Mouse (Mus musculus) adrenal gland, postnatal 25 days (tissue): ENCODE data around the gene Krtap5-5. TPM values are rescaled to one million over a fixed set of nuclear protein-coding genes. Genes with fewer than 3 reads are reported as not detected.
"Not testable (repeated sequence)": the region's sequence is repeated elsewhere in the genome, so short reads cannot be mapped to it uniquely, and the experiment has no call there.

Source experiments
- DNase-seq: peaks from one replicate; pipeline ENCODE4 v3.0.0; 2021; ENCODE audit warnings: mixed read lengths
- long read RNA-seq: library from polyadenylated mRNA; stranded (forward); transcript quantifications from one replicate; pipeline ENCODE4 v2.0.0, GENCODE M21; 2021
- total RNA-seq: library from RNA; stranded (reverse); gene quantifications from 2 replicates; pipeline ENCODE4 v1.2.3, GENCODE M21; 2021

The Krtap5-5 gene
- not detected in 2 replicates for total RNA-seq
- long read RNA-seq = 0 reads

DNA sequence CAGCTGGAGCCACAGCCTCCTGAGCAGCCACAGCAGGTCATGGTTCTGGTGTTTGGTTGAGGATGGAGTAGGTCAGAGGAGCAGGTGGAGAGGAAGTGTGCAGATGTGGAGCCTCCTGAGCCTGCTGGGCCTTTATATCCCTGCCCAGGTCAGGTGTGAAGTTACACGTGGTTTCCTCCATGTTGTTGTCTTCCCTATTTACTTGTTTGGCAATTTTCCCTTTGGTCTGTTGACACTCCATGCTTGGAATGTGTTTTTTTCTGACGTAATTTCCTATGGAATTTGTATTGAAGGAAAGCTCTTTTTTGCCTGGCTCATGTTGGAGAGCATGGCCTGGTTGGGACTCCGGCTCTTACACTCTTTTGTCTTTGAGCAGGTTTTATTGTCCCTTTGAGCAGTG lies at the start of gene Krtap5-5:
Gene Krtap5-5 (minus strand): TSS at position 101 of the 400 bp plus-strand sequence.
- not testable (repeated sequence) for DNase-seq

DNA sequence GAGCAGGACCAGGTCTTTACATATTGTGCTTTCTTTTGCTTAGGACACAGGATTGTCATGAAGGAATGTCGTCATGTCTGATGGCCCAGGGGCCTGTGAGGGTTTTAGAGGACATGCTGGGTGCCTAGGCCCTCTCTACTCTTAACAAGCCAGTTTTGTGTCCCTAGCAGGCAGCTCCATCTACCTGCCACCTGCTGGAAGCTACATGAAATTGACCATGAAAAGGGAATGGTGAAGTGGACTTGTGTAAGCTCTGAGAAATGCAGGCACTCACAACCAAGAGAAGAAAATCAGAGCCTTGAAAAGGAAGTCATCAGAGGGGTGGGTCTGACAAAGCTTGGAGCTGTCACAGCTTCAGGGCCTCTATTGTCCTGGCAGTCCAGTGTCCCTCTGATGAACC lies 49.5 kb upstream of the Krtap5-5 start:
- not testable (repeated sequence) for DNase-seq

DNA sequence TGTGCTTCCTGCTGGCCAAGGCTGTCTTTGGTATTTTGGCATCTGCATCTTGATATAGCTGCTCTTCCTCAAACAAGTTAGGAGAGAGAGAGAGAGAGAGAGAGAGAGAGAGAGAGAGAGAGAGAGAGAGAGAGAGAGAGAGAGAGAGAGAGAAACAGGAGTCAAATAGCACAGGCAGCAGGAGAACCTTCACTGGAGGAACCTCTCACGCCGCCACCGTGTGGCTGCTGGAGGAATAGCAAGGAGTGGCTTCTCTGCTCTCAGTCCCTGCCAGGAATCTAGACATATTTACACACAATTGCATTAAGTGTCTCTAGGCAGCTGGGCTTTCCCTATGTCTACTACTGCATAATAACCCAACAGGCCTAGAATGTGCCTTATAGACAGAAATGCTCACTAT lies 48.4 kb upstream of the Krtap5-5 start:
- DNase-seq = peak; percentile 72

DNA sequence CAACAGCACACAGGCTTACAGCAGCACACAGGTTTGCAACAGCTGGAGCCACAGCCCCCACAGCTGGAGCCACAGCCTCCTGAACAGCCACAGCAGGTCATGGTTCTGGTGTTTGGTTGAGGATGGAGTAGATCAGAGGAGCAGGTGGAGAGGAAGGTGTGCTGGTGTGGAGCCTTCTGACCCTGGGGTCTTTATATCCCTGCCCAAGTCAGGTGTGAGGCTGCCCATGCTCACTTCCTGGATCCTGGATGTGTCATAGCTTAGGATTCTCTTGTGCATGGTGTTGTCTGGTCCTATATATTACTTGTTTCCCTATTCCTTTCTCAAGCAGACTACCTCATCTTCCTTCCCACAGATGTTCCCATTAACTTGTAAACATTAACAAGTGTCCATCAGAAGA lies 44.5 kb upstream of the Krtap5-5 start, which contains the start of gene Gm4559:
Gene Gm4559 (minus strand): TSS at position 101 of the 400 bp plus-strand sequence.
- DNase-seq = not testable (repeated sequence)

DNA sequence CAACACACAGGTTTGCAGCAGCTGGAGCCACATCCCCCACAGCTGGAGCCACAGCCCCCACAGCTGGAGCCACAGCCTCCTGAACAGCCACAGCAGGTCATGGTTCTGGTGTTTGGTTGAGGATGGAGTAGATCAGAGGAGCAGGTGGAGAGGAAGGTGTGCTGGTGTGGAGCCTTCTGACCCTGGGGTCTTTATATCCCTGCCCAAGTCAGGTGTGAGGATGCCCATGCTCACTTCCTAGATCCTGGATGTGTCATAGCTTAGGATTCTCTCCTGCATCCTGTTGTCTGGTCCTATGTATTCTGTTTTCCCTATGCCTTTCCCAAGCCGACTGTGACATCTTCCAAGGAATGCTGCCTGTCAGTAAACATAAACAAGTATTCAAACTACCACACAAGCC lies 28.5 kb upstream of the Krtap5-5 start, which contains the start of gene Gm2431:
Gene Gm2431 (minus strand): TSS at position 101 of the 400 bp plus-strand sequence.
- not testable (repeated sequence) for DNase-seq

DNA sequence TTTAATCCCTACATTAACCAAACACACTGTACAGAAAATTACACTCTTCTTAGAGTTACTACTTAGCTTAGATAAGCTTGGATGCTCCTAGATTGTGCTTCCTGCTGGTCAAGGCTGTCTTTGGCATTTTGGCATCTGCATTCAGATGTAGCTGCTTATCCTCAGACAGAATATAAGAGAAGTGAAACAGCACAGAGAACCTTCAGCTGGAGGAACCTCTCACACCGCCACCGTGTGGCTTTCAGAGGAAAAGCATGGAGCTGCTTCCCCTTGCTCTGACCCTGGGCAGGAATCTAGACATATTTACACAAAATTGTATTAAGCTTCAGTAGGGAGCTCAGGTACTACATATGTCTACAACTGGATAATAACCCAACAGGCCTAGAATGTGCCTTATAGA lies 25.7 kb upstream of the Krtap5-5 start:
- peak; percentile 42 for DNase-seq

DNA sequence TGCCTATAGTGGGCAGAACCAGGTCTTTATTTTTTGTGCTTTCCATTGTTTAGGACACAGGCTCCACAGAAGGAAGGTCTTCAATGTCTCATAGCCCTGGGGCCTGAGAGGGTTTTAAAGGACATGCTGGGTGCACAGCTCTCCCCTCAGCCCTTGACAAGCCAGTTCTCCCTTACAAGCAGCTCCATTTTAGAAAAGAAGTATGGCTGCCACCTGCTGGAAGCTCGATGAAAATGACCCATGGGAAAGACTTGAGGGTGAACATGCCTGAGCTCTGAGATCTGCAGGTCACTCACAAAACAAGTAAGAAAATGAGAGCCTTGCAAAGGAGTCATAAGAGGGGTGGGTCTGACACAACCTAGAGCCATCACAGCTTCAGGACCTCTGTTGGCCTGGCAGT lies 20.1 kb upstream of the Krtap5-5 start:
- peak; percentile 12 for DNase-seq

DNA sequence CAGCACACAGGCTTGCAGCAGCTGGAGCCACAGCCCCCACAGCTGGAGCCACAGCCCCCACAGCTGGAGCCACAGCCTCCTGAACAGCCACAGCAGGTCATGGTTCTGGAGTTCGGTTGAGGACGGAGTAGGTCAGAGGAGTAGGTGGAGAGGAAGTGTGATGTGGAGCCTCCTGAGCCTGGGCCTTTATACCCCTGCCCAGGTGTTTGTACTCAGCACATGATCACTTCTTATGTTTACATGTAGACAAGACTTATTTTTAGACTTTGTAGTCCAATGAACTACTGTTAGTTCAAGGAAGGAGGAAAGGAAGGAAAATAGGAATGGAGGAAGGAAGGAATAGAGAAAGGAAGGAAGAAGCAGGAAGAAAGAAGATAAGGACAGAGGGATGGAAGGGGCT lies 11.2 kb upstream of the Krtap5-5 start, which contains the start of gene Gm40460:
Gene Gm40460 (minus strand): TSS at position 101 of the 400 bp plus-strand sequence.
- DNase-seq = no peak

DNA sequence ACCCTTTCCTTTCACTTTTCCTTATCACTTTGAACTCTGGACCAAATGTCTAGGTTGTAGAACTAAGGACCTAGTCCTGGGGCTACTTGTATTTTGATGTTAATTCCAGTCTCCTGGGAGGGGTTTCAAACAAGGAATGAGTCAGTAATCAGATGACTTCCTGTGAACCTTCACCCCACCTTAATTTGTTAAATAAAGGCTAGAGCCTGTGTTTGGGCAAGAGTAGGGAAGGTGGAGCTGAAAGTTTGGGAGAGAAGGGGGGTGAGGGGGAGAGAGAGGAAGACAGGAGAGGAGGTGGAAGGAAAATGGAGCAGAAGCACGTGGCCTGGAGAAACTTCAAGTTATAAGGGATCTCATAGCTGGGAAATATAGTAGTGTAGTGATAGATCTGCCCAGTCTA lies 1.8 kb upstream of the Krtap5-5 start:
- no peak for DNase-seq

DNA sequence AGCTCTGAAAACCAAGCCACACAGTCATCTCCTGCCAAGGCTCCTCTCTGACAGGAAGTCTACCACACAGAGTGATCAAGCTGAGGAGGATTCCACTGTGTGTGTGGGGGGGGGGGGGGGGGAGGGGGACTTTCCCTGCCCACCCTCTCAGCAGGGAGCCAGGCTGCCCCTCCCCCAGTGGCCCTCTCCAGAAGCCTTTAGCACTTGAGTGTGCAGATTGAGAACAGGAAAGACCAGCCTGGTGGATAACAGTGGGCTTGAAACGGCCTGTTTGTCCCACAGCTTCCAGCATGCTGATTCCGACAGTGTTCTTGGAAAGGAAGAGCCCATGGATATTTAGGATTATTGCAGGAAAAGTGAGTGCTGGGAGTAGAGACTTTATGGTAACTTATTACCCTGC lies 5.3 kb downstream of the Krtap5-5 start:
- no peak for DNase-seq

DNA sequence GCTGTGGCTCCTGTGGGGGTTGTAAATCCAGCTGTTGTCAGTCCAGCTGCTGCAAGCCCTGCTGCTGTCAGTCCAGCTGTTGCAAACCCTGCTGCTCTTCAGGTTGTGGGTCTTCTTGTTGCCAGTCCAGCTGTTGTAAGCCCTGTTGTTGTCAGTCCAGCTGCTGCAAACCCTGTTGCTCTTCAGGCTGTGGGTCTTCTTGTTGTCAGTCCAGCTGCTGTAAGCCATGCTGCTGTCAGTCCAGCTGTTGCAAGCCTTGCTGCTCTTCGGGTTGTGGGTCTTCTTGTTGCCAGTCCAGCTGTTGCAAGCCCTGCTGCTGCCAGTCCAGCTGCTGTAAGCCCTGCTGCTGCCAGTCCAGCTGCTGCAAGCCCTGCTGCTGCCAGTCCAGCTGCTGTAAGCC lies 17.6 kb downstream of the Krtap5-5 start:
- DNase-seq = not testable (repeated sequence)

DNA sequence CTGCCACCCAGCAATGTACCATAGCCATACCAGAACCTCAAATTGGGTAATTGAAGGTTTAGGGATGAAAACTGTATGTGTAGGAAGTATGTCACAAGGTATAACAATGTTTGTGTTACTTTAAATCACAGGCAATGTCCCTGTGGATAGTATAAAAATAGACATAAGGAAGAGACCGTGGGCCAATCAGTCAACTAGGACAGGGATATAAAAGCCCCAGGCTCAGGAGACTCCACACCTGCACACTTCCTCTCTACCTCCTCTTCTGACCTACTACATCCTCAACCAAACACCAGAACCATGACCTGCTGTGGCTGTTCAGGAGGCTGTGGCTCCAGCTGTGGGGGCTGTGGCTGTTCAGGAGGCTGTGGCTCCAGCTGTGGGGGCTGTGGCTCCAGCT lies 18.2 kb downstream of the Krtap5-5 start, which contains the start of gene Gm7579:
Gene Gm7579 (plus strand): TSS at position 301 of the 400 bp plus-strand sequence.
- DNase-seq = no peak

DNA sequence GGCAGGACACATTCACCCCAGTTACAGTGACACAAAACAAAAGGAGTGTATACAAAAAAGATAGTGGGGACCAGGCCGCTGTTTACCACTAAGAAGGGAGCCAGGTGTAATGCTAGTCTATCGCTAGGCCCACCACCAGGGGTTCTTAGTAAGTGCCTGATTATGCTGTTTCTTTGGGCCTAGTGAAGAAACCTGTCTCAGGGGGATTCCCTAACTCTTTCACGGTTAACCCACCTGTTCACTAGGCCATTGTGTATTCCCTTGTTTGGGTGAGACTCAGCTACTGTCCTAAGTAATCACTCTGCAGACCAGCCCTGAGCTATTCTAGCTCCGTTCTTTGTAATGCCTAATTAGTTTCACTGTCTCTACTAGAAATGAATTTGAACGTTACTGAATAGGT lies 22.9 kb downstream of the Krtap5-5 start:
- not testable (repeated sequence) for DNase-seq

DNA sequence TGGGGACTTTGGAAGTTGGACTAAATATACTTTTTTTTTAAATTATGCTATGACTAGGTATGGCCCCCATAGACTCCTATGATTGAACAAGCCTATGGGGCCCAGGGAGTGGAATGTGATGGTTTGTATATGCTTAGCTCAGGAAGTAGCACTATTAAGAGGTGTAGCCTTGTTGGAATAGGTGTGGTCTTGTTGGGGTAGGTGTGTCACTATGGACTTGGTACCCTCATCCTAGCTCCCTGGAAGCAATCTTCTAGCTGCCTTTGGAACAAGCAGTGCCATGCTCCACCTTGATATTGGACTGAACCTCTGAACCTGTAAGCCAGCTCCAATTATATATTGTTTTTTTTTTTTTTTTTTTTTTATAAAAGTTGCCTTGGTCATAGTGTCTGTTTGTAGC lies 24.3 kb downstream of the Krtap5-5 start:
- no peak for DNase-seq

DNA sequence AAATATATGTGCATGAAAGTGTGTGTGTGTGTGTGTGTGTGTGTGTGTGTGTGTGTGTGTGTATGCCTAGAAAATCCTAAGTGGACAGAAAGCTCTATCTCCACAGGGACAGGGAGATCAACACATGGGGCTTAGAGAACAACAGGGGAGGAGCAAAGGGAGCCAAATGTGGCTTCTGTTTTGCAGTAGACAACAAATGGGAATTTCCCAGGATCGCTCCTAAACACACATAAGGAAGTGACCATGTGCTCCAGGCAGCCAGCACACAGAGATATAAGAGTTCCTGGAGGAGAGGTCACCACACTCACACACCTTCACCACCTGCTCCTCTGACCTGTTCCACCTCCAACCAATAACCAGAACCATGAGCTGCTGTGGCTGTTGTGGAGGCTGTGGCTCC lies 28.7 kb downstream of the Krtap5-5 start, which contains the start of gene Krtap5-3:
Gene Krtap5-3 (plus strand): TSS at position 301 of the 400 bp plus-strand sequence.
- DNase-seq = no peak

DNA sequence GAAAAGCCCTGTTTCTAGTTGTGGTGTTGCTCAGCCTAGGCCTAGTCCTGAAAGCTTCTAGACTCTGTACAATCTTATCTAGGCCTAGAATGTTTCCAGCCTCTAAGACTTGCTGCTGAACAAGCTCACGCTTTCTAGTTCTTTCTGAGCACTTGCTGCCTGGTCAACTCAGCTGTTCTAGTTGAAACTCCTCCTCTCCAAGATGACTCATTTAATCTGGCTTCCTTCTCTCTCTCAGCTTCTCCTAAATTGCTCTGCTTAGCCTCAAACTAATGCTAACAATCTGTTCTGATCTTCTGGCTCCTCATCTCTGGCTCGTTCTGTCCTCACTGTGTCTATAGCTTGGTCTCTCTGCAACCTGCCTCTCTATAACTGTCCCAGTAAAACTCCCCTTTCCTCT lies 31.0 kb downstream of the Krtap5-5 start:
- no peak for DNase-seq

DNA sequence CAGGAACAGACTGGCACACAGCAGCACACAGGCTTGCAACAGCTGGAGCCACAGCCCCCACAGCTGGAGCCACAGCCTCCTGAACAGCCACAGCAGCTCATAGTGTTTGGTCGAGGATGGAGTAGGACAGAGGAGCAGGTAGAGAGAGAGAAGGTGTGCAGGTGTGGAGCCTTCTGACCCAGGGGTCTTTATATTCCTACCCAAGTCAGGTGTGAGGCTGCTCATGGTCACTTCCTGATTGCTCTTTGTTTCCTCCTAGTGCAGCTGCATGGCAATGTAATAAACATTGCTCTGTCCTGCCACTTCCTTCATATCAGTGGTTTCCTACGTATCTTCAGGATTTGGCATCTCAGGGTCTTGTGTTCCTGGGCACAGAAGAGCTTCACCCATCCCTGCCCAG lies 39.5 kb downstream of the Krtap5-5 start, which contains the start of gene Gm10153:
Gene Gm10153 (minus strand): TSS at position 101 of the 400 bp plus-strand sequence.
- no peak for DNase-seq

DNA sequence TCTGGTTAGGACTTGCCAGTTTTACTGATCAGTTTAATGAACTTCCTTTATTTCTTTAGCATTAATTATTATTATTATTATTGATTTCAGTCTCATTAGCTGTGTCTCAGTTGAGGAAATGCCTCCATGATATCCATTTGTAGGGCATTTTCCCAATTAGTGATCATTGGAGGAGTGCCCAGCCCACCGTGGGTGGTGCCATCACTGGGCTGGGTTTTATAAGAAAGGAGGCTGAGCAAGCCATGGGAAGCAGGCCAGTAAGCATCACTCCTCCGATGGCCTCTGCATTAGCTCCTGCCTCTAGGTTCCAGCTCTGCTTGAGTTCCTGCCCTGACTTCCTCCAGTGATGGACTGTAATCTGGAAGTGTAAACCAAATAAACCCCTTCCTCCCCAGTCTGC lies 41.6 kb downstream of the Krtap5-5 start:
- DNase-seq = no peak

DNA sequence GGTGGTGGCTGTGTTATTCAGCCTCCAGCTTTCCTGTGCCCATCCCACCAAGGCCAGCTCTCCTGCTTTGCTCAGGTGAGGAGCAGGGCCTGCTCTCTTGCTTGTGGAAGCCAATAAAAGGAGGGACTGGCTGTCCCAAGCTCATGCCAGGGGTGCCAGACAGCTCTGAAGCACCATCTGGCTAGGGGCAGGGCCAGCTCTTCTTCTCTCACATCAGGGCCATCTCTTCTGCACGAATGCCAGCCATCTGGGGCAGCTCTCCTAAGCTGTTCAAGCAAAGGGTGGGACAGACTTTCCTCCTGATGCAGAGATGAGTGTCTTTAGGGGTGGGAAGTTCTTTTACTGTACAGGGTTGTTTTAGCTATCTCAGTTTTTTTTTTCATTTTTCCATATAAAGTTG lies 48.8 kb downstream of the Krtap5-5 start:
- no peak for DNase-seq

Other genes starting within 250 kb of the Krtap5-5 start
- 50.3 and 56.9 TPM in 2 replicates for gene Mob2, start 168.9 kb downstream of the Krtap5-5 start, total RNA-seq
- 3.9 and 4.7 TPM in 2 replicates for gene Dusp8, start 134.1 kb downstream of the Krtap5-5 start, total RNA-seq
- not detected in 2 replicates for gene Gm45618, start 109.2 kb downstream of the Krtap5-5 start, total RNA-seq
- gene Gm39115, start 93.9 kb downstream of the Krtap5-5 start, total RNA-seq = not detected in 2 replicates
- not detected in 2 replicates for gene Gm45337, start 85.4 kb downstream of the Krtap5-5 start, total RNA-seq
- gene Gm29735, start 72.9 kb downstream of the Krtap5-5 start, total RNA-seq = not detected in 2 replicates
- not detected in 2 replicates for gene Gm4553, start 64.2 kb downstream of the Krtap5-5 start, total RNA-seq
- not detected in 2 replicates for gene Krtap5-2, start 54.0 kb downstream of the Krtap5-5 start, total RNA-seq
- gene Gm10153, start 39.6 kb downstream of the Krtap5-5 start, total RNA-seq = not detected in 2 replicates
- gene Krtap5-3, start 28.6 kb downstream of the Krtap5-5 start, total RNA-seq = not detected in 2 replicates
- gene Gm7579, start 18.1 kb downstream of the Krtap5-5 start, total RNA-seq = not detected in 2 replicates
- not detected in 2 replicates for gene Gm40460, start 11.1 kb upstream of the Krtap5-5 start, total RNA-seq
- not detected in 2 replicates for gene Gm2431, start 28.4 kb upstream of the Krtap5-5 start, total RNA-seq
- not detected in 2 replicates for gene Gm4559, start 44.4 kb upstream of the Krtap5-5 start, total RNA-seq
- not detected in 2 replicates for gene Krtap5-1, start 67.1 kb upstream of the Krtap5-5 start, total RNA-seq
- not detected in 2 replicates for gene Krtap5-4, start 73.6 kb upstream of the Krtap5-5 start, total RNA-seq
- 3.0 and 4.1 TPM in 2 replicates for gene Ifitm10, start 143.8 kb upstream of the Krtap5-5 start, total RNA-seq
- 0.55 TPM in 1 of 2 replicates, not detected in the other for gene Gm49369, start 152.7 kb upstream of the Krtap5-5 start, total RNA-seq
- 1,030 and 1,043 TPM in 2 replicates for gene Ctsd, start 158.1 kb upstream of the Krtap5-5 start, total RNA-seq
- not detected in 2 replicates for gene Syt8, start 204.9 kb upstream of the Krtap5-5 start, total RNA-seq
- not detected in 2 replicates for gene Tnni2, start 211.8 kb upstream of the Krtap5-5 start, total RNA-seq
- 12.6 and 14.4 TPM in 2 replicates for gene Lsp1, start 230.8 kb upstream of the Krtap5-5 start, total RNA-seq